Mouse (Mus musculus): ENCODE data around the gene Tnni2.

The Tnni2 gene

DNA sequence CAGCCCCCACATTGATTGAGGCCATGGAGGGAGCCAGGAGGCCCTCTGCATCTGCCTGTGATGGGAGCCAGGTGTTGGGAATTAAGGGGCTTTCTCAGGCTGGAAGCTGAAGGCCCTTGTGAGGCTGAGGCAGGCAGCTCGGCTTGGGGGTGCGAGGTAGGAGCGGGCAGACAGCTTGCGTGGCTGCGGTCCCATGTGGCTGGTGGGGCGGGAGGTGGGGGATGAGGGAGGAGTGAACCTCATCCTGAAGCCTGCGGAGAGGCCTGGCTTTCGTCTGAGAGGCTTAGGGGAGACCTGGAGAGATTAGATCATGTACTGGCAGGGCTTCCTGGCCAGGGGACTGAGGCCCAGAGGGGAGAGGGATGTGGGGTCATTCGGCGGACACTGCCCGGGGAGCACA, 41.5 kb downstream of the Tnni2 start:
- no peak for DNase-seq (ENCODE audit: low read depth, low spot score)

- DNase-seq (ENCODE audit: low read depth, low spot score) = no peak
Measured at GRCm38 (mm10) chr7:142484780-142485179, 43.2 kb downstream of the Tnni2 start.

DNA sequence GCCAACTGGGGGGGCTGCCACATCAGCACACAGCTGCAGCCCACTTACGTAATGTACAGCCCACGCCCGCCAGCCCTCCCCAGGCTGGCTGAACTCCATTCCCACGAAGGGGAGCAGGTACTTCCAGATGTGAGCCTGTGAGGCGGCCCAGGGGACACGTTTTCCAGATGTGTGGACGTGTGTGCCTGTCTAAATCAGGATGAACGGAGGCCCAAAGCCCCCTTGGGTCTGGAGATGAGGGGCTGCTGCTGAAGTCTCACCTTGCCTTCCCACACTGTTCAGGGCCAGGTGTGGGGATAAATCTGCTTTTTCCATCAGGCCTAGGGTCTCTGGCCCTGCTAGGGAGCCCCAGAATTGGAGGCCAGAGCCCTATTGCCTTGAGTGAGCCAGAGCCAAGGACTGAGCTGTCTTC, 45.1 kb downstream of the Tnni2 start:
- no peak for DNase-seq (ENCODE audit: low read depth, low spot score)

DNA sequence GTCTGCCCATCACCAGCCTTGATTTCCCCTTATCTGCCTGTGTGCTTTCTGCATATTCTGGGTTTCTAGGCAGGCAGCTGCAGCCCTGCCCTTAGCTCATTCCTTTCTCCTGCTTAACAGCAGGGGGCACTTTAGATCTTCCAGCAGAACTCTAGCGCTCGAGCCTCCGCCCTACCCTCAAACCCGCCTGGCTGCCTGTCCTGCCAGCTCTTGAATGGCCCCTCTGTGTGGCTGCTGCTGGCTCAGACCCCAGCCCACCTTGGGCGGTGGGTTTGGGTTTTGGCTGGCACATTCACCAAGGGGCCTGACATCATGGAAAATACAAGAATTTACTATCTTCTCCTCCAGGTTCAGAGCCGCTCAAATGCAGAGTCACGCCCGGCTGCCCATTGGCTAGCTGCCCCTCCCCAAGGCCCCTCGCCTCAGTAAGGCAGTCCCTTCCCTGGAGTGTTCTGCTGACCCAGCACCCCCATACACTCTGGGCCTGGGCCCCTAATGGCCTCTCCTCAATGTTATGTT, 45.8 kb downstream of the Tnni2 start:
- DNase-seq (ENCODE audit: low read depth, low spot score) = no peak

DNA sequence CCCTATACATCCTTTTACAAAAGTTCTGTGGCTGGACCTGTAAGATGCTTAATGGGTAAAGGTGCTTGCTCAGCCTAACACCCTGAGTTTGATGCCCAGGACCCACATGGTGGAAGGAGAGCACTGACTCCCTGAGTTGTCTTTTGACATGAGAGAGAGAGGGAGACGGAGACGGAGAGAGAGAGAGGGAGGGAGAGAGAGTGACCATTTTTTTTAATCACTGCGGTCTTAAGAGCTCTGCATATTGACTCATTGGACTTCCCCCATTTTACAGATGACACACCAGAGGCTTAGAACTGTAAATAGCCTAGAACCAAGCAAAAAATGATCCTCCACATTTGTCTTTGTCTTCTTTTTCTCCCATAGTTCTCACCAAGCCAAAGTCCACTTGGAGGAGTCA, 46.4 kb downstream of the Tnni2 start:
- DNase-seq (ENCODE audit: low read depth, low spot score) = no peak

- DNase-seq (ENCODE audit: low read depth, low spot score) = no peak
Measured at GRCm38 (mm10) chr7:142493535-142493934, 51.9 kb downstream of the Tnni2 start.
